Mouse (Mus musculus) T-helper 2 cell (primary cell): ENCODE results near the gene Lrrc8e.

Source experiments
- in situ Hi-C: fragments of 300-600 bp; cut with MboI, MseI; formaldehyde crosslinking; loops from one replicate; pipeline ENCODE4 v1.15.1; 2025; ENCODE audit warnings: high pct_unique_total_duplicates

Gene Lrrc8e

GRCm38 (mm10) chr8:4255471-4255870 lies 28.8 kb downstream of the Lrrc8e start:
- in situ Hi-C loops, result loop anchor here (5.0 kb wide), 1 partner anchor 67 kb away; no protein-coding TSS in a partner anchor

- in situ Hi-C loops, result loop anchor here (5.0 kb wide), 1 partner anchor 65 kb away; no protein-coding TSS in a partner anchor
Observed at GRCm38 (mm10) chr8:4256911-4257310, 30.3 kb downstream of the Lrrc8e start.

- in situ Hi-C loops, result loop anchor here (5.0 kb wide), 1 partner anchor 65 kb away; no protein-coding TSS in a partner anchor
Observed at GRCm38 (mm10) chr8:4257350-4257749, 30.7 kb downstream of the Lrrc8e start.

GRCm38 (mm10) chr8:4258233-4258632 lies 31.6 kb downstream of the Lrrc8e start:
- in situ Hi-C loops, result loop anchor here (5.0 kb wide), 1 partner anchor 64 kb away; no protein-coding TSS in a partner anchor

DNA sequence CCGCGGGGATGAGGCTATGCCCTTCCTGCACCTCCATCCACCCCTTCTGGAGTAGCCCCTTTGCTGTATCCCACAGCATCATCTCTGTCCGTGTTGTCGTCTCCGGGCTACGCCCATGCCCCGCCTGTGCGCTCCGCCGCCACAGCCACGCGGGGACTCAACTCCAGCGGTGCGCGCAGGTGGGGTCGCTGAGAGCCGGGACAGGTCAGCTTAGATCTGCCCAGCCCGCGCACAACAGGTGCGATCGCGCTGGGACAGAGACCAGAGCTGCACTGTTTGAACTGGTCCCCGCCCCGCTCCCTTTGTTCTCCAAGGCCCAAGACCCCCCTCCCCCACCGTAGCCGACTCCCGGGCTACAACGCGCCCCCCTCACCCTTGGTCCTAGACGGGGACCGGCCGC lies 32.1 kb downstream of the Lrrc8e start:
- in situ Hi-C loops, result loop anchor here (5.0 kb wide), 1 partner anchor 64 kb away; no protein-coding TSS in a partner anchor

DNA sequence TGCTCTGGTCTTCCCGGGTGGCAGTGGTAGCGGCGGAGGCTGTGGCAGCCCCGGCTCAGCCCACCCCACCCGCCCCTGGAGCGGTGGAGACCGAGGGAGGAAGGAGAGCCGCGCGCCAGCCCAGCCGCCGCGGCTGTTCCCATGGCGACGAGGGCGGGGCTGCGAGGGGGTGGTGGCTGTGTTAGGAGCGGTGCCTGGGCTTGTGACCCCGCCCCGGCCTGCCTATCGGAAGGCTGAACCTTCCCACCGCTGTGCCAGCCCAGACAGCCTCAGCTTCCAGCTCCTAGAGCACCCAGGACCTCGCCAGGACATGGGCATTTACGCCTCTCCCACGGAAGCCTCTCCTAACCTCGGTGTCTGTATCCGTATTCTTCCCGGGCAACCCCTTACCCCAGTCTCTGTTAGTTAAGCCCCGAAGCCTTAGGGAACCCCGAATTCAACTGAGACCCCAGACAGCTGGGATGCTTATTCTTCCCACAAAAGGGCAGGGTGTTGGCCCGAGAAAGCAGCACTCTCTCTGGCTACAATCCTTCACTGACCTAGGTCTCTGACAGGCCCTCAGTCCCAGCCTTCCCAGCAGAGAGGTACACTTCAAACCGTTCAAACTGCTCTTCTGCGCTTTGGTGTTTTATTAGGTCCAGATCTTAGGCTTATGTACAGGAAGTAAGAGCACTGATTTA lies 32.6 kb downstream of the Lrrc8e start, which contains the start of gene Ctxn1:
Gene Ctxn1, minus strand, starts transcription at position 150 of the 680 bp plus-strand sequence.
- in situ Hi-C loops, result loop anchor here (5.0 kb wide), 1 partner anchor 63 kb away; no protein-coding TSS in a partner anchor

GRCm38 (mm10) chr8:4259805-4260170 lies 33.2 kb downstream of the Lrrc8e start:
- in situ Hi-C loops, result loop anchor here (5.0 to 10.0 kb wide), 2 partner anchors 55 to 63 kb away; no protein-coding TSS in a partner anchor

DNA sequence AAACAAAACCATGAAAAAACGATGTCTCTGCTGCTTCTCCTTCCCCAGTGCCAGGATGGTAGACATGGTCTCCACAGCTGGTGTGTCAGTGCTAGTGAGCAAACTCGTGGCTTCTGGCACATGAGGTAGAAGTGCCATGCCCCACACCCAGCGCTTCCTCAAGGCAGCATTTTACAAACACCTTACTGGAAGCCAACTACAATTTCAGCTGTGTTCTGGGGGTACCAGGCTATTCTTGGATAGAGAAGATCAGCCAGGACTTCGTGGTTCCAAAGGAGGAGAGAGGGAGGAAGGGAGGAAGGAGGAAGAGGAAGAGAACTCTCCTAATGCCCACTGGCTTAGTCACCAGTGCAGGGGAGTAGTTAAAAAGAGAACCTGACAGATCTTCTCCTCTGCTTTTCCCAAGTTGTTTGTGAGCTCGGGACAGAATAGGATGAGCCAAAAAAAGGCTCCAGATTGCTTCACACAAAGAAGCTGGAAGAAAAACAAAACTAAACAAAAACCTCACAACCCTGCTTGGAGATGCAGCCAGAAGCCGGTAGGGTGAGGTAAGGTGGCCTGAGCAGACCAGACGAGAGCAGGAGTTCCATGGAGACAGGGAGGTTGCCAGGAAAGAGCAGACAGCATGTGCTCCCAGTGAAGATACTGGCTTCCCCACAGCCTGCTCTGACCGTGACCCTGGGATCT lies 36.6 kb downstream of the Lrrc8e start:
- in situ Hi-C loops, result loop anchor here (10.0 kb wide), 1 partner anchor 58 kb away; no protein-coding TSS in a partner anchor

- in situ Hi-C loops, result loop anchor here (10.0 kb wide), 1 partner anchor 61 kb away; no protein-coding TSS in a partner anchor
Observed at GRCm38 (mm10) chr8:4265160-4265914, 38.7 kb downstream of the Lrrc8e start.

DNA sequence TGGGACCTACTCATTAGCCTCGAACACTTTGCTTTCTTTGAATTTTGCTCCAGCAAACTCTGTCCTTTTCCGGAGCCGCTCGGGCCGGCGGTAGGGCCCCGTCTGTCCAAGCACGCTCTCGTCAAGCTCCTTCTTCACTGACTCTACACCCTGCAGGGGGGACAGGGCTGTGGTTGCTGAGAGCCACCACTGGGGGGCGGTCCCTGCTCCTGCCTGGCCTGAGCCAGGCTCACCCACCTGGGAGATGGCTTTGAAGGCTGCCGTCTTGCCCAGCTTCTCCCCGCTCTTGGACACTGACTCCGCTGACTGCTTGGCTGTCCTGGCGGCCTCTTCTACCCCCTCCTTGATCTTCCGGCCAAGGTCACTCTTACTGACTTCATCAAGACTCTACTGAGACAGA lies 41.0 kb downstream of the Lrrc8e start:
- in situ Hi-C loops, result loop anchor here (10.0 kb wide), 1 partner anchor 63 kb away; no protein-coding TSS in a partner anchor

GRCm38 (mm10) chr8:4269609-4270008 lies 43.0 kb downstream of the Lrrc8e start:
- in situ Hi-C loops, result loop anchor here (10.0 kb wide), 1 partner anchor 65 kb away; no protein-coding TSS in a partner anchor

GRCm38 (mm10) chr8:4275275-4276110 lies 48.9 kb downstream of the Lrrc8e start, which contains the start of gene Timm44:
Timm44 (minus strand) TSS chr8:4275913.
- in situ Hi-C loops, result no loop called here

GRCm38 (mm10) chr8:4276111-4276465 lies 49.5 kb downstream of the Lrrc8e start:
- in situ Hi-C loops, result no loop called here
